Mouse (Mus musculus) spleen, adult 2 months (tissue): ENCODE data around the gene Morc1. TPM values are rescaled to one million over a fixed set of nuclear protein-coding genes. Genes with fewer than 3 reads are reported as not detected.

ENCODE experiments used
- DNase-seq, 2 experiments: peaks; one replicate each; pipeline versions ENCODE4 v3.0.0 to v3.0.0-alpha.2; 2012 to 2021; ENCODE audit warnings: low spot score in 2 of 2, low read depth in 1 of 2
- H3K27ac ChIP-seq: fragments of 200-500 bp; 2 replicates; pipeline ENCODE4 v1.5.1; 2012; ENCODE audit warnings: low read length, inconsistent platforms; ENCODE audit not compliant: insufficient read depth
- H3K27me3 ChIP-seq: fragments of 200-500 bp; 2 replicates; pipeline ENCODE4 v1.6.1; 2012; ENCODE audit warnings: mild to moderate bottlenecking, moderate library complexity, low read length, inconsistent platforms; ENCODE audit not compliant: control insufficient read depth, insufficient read depth
- H3K36me3 ChIP-seq: fragments of 200-500 bp; 2 replicates; pipeline ENCODE4 v1.6.1; 2012; ENCODE audit warnings: mild to moderate bottlenecking, low read length, inconsistent platforms; ENCODE audit not compliant: control insufficient read depth, insufficient read depth
- H3K4me1 ChIP-seq: fragments of 200-500 bp; 2 replicates; pipeline ENCODE4 v1.6.1; 2011; ENCODE audit warnings: inconsistent platforms; ENCODE audit not compliant: control insufficient read depth, insufficient read depth, insufficient read length
- H3K4me3 ChIP-seq: fragments of 200-500 bp; 2 replicates; pipeline ENCODE4 v1.5.1; 2011; ENCODE audit warnings: mild to moderate bottlenecking, inconsistent platforms; ENCODE audit not compliant: insufficient read depth, insufficient read length; ENCODE audit errors: extremely low read depth
- CTCF ChIP-seq: fragments of 200-500 bp; IDR thresholded peaks from 2 replicates; pipeline ENCODE4 v1.5.1; 2011; ENCODE audit warnings: mild to moderate bottlenecking, inconsistent platforms; ENCODE audit not compliant: insufficient read depth, insufficient read length, insufficient replicate concordance; ENCODE audit errors: extremely low read depth
- POLR2A ChIP-seq: fragments of 200-500 bp; IDR thresholded peaks from 2 replicates; pipeline ENCODE4 v1.6.1; 2011; ENCODE audit warnings: low read depth, low read length, inconsistent platforms
- WGBS: fragments of 180-500 bp; shearing (Covaris S2); methylation state at CpG from one replicate; pipeline ENCODE4 v1.1.7; 2018; 5-methylcytosine and 5-hydroxymethylcytosine counted together
- polyA plus RNA-seq: library from polyadenylated mRNA; depleted of rRNA; stranded (reverse); fragments of >200 nt; gene quantifications from 2 replicates; pipeline ENCODE4 v1.2.3, GENCODE M21; 2012

Morc1 gene
- polyA plus RNA-seq, 1 experiment = not detected

- Histone ChIP-seq H3K27me3 (no peaks in the 10 kb centered on the region), H3K27ac (no peak overlapping the region), H3K36me3 (no peaks in the 10 kb centered on the region), H3K4me3 (no peak overlapping the region), H3K4me1 (no peaks in the 10 kb centered on the region)
- no peak for DNase-seq
- TF ChIP-seq CTCF (no peak), POLR2A (no peak)
- WGBS = 71% methylated on average over 10 of the region's 10 CpGs
Measured at GRCm38 (mm10) chr16:48405674-48406403, 25.2 kb upstream of the Morc1 start.

- H3K4me3 ChIP-seq = no peak overlapping the region
- TF ChIP-seq CTCF (no peak), POLR2A (no peak)
- WGBS = 80% methylated on average over 7 of the region's 7 CpGs
- no peaks in the 10 kb centered on the region for H3K4me1 ChIP-seq
- no peaks in the 10 kb centered on the region for H3K27me3 ChIP-seq
- no peak for DNase-seq
- no peaks in the 10 kb centered on the region for H3K36me3 ChIP-seq
- H3K27ac ChIP-seq = no peak overlapping the region
Measured at GRCm38 (mm10) chr16:48409580-48409979, 21.5 kb upstream of the Morc1 start.

GRCm38 (mm10) chr16:48410125-48410524 is 20.9 kb upstream of the Morc1 start:
- no peak overlapping the region for H3K27ac ChIP-seq
- 84% methylated on average over 3 of the region's 3 CpGs for WGBS
- H3K4me1 ChIP-seq = no peaks in the 10 kb centered on the region
- no peak for DNase-seq
- no peak overlapping the region for H3K4me3 ChIP-seq
- H3K36me3 ChIP-seq = no peaks in the 10 kb centered on the region
- TF ChIP-seq CTCF (no peak), POLR2A (no peak)
- H3K27me3 ChIP-seq = no peaks in the 10 kb centered on the region

GRCm38 (mm10) chr16:48412246-48412645 is 18.8 kb upstream of the Morc1 start, which contains the start of gene Gm5485:
Gm5485 (minus strand) TSS chr16:48412416.
- Histone ChIP-seq H3K36me3 (no peaks in the 10 kb centered on the region), H3K4me3 (no peak within 1 kb of the TSS), H3K27ac (no peak within 1 kb of the TSS), H3K27me3 (no peaks in the 10 kb centered on the region), H3K4me1 (no peaks in the 10 kb centered on the region)
- TF ChIP-seq CTCF (no peak), POLR2A (no peak)
- DNase-seq = no peak
- 93% methylated on average over 1 of the region's 1 CpGs for WGBS

- Histone ChIP-seq H3K36me3 (no peaks in the 10 kb centered on the region), H3K27me3 (no peaks in the 10 kb centered on the region), H3K27ac (no peak overlapping the region), H3K4me3 (no peak overlapping the region), H3K4me1 (no peaks in the 10 kb centered on the region)
- 83% methylated on average over 3 of the region's 3 CpGs for WGBS
- TF ChIP-seq CTCF (no peak), POLR2A (no peak)
- DNase-seq = no peak
Measured at GRCm38 (mm10) chr16:48418557-48418956, 12.5 kb upstream of the Morc1 start.

- no peaks in the 10 kb centered on the region for H3K4me1 ChIP-seq
- no peaks in the 10 kb centered on the region for H3K36me3 ChIP-seq
- no peak for TF ChIP-seq POLR2A
- no peak for TF ChIP-seq CTCF
- 19% methylated on average over 2 of the region's 2 CpGs for WGBS
- no peaks in the 10 kb centered on the region for H3K27me3 ChIP-seq
- H3K4me3 ChIP-seq = no peak overlapping the region
- H3K27ac ChIP-seq = no peak overlapping the region
- DNase-seq = no peak
Measured at GRCm38 (mm10) chr16:48419035-48419434, 12.0 kb upstream of the Morc1 start.

GRCm38 (mm10) chr16:48422501-48422900 is 8.5 kb upstream of the Morc1 start:
- no peaks in the 10 kb centered on the region for H3K36me3 ChIP-seq
- H3K27me3 ChIP-seq = no peaks in the 10 kb centered on the region
- no peak for TF ChIP-seq CTCF
- no peak for TF ChIP-seq POLR2A
- H3K4me1 ChIP-seq = no peaks in the 10 kb centered on the region
- no peak overlapping the region for H3K27ac ChIP-seq
- 46% methylated on average over 2 of the region's 2 CpGs for WGBS
- no peak for DNase-seq
- no peak overlapping the region for H3K4me3 ChIP-seq
